Mouse (Mus musculus) left cerebral cortex, postnatal 4 days (tissue): ENCODE measurements around the gene Syngr2. TPM values are rescaled to one million over a fixed set of nuclear protein-coding genes. Genes with fewer than 3 reads are reported as not detected.
A peak's percentile ranks its signal among the peaks of the same experiment; 100 is the strongest.
"Not testable (repeated sequence)": the region's sequence is repeated elsewhere in the genome, so short reads cannot be mapped to it uniquely, and the experiment has no call there.

ENCODE experiments used
- DNase-seq: peaks from one replicate; pipeline ENCODE4 v3.0.0-alpha.2; 2022
- intact Hi-C: fragments of 180-260 bp; cut with DNase I; formaldehyde crosslinking; loops from one replicate; pipeline ENCODE4 v1.15.1; 2025
- total RNA-seq, 2 experiments: library from RNA; stranded (reverse); gene quantifications; 2 replicates each; pipeline ENCODE4 v1.2.3; 2021

The Syngr2 gene
- total RNA-seq, 2 experiments from 2014 or later: 9.2 to 14.1 TPM

GRCm38 (mm10) chr11:117828888-117829604 is 19.6 kb downstream of the Syngr2 start:
- intact Hi-C loops: loop anchor here (10.0 kb wide), 3 partner anchors 124 to 754 kb away; no protein-coding TSS in a partner anchor
- DNase-seq: peak; percentile 72

- no peak for DNase-seq
- intact Hi-C loops: loop anchor here (10.0 kb wide), 3 partner anchors 125 to 755 kb away; no protein-coding TSS in a partner anchor
These were observed 20.3 kb downstream of the Syngr2 start for GRCm38 (mm10) chr11:117829671-117830215.

- intact Hi-C loops: no loop called here
- DNase-seq: no peak
These were observed 20.9 kb downstream of the Syngr2 start for GRCm38 (mm10) chr11:117830401-117830800.

GRCm38 (mm10) chr11:117832086-117832969 is 22.9 kb downstream of the Syngr2 start:
- intact Hi-C loops: no loop called here
- DNase-seq: peak; percentile 69

- DNase-seq, intact Hi-C loops: not testable (repeated sequence)
These were observed 24.0 kb downstream of the Syngr2 start for GRCm38 (mm10) chr11:117833509-117833908.

- no peak for DNase-seq
- intact Hi-C loops: no loop called here
These were observed 24.6 kb downstream of the Syngr2 start for GRCm38 (mm10) chr11:117834086-117834485.

- intact Hi-C loops: no loop called here
- DNase-seq: peak; percentile 19
These were observed 26.8 kb downstream of the Syngr2 start for GRCm38 (mm10) chr11:117836306-117836705.

GRCm38 (mm10) chr11:117838572-117838971 is 29.1 kb downstream of the Syngr2 start:
- intact Hi-C loops: no loop called here
- peak; percentile 27 for DNase-seq

- DNase-seq: peak; percentile 34
- intact Hi-C loops: no loop called here
These were observed 29.6 kb downstream of the Syngr2 start for GRCm38 (mm10) chr11:117839021-117839420.

- no peak for DNase-seq
- intact Hi-C loops: no loop called here
These were observed 31.4 kb downstream of the Syngr2 start for GRCm38 (mm10) chr11:117840910-117841309.

- DNase-seq: no peak
- intact Hi-C loops: no loop called here
These were observed 34.0 kb downstream of the Syngr2 start for GRCm38 (mm10) chr11:117843434-117843833.

- intact Hi-C loops: no loop called here
- DNase-seq: no peak
These were observed 35.5 kb downstream of the Syngr2 start for GRCm38 (mm10) chr11:117844997-117845396.

- DNase-seq: no peak
These were observed 36.2 kb downstream of the Syngr2 start for GRCm38 (mm10) chr11:117845651-117846050.

GRCm38 (mm10) chr11:117846640-117847039 is 37.2 kb downstream of the Syngr2 start:
- DNase-seq: no peak

More at GRCm38 (mm10) chr11:117845651-117846050, 36.2 kb downstream of the Syngr2 start:
- intact Hi-C loops: no loop called here

GRCm38 (mm10) chr11:117847593-117848215 is 38.2 kb downstream of the Syngr2 start:
- no peak for DNase-seq
- intact Hi-C loops: no loop called here

More at GRCm38 (mm10) chr11:117846640-117847039, 37.2 kb downstream of the Syngr2 start:
- intact Hi-C loops: no loop called here

GRCm38 (mm10) chr11:117848271-117848984 is 39.0 kb downstream of the Syngr2 start:
- intact Hi-C loops: no loop called here
- DNase-seq: no peak

GRCm38 (mm10) chr11:117848985-117849671 is 39.7 kb downstream of the Syngr2 start, which contains the start of gene Birc5:
TSS of gene Birc5 (plus strand) at chr11:117849251.
- DNase-seq: peak; percentile 98
- intact Hi-C loops: no loop called here

- no peak for DNase-seq
- intact Hi-C loops: no loop called here
These were observed 43.4 kb downstream of the Syngr2 start for GRCm38 (mm10) chr11:117852875-117853274.

GRCm38 (mm10) chr11:117854241-117854640 is 44.8 kb downstream of the Syngr2 start:
- DNase-seq: no peak
- intact Hi-C loops: no loop called here
